Mouse (Mus musculus) heart, postnatal 0 days (tissue): Measurements from ENCODE around the gene Nxt2. TPM values are rescaled to one million over a fixed set of nuclear protein-coding genes. Genes with fewer than 3 reads are reported as not detected.

ENCODE experiments used
- ATAC-seq: fragments of 200-750 bp; cut with Nextera tagmentation; 2 replicates; pipeline ENCODE4 v1.8.0; 2017; ENCODE audit warnings: low read depth, moderate number of reproducible peaks, moderate library complexity; ENCODE audit not compliant: insufficient read depth
- DNase-seq: peaks from one replicate; pipeline ENCODE4 v3.0.0-alpha.2; 2016; ENCODE audit warnings: low spot score
- H3K27ac ChIP-seq: fragments of 300-500 bp; sonication (generic); 2 replicates; pipeline ENCODE4 v1.5.1; 2014; ENCODE audit warnings: low read depth, mild to moderate bottlenecking
- H3K27me3 ChIP-seq: fragments of 300-500 bp; sonication (generic); 2 replicates; pipeline ENCODE4 v1.6.1; 2014; ENCODE audit warnings: low read length, mixed read lengths; ENCODE audit not compliant: control insufficient read depth, insufficient read depth
- H3K36me3 ChIP-seq: fragments of 300-500 bp; sonication (generic); replicated peaks from 2 replicates; pipeline ENCODE4 v1.6.1; 2014; ENCODE audit warnings: low read length, mixed read lengths; ENCODE audit not compliant: control insufficient read depth, insufficient read depth
- H3K4me1 ChIP-seq: fragments of 300-500 bp; sonication (generic); 2 replicates; pipeline ENCODE4 v1.6.1; 2014; ENCODE audit warnings: antibody characterized with exemption; ENCODE audit not compliant: control insufficient read depth, insufficient read depth
- H3K4me2 ChIP-seq: fragments of 300-500 bp; sonication (generic); 2 replicates; pipeline ENCODE4 v1.6.1; 2014; ENCODE audit warnings: low read depth, mild to moderate bottlenecking, low read length, moderate library complexity
- H3K4me3 ChIP-seq: fragments of 300-500 bp; sonication (generic); 2 replicates; pipeline ENCODE4 v1.5.1; 2014; ENCODE audit warnings: low read depth, low read length
- H3K9ac ChIP-seq: fragments of 300-500 bp; sonication (generic); replicated peaks from 2 replicates; pipeline ENCODE4 v1.6.1; 2014; ENCODE audit warnings: low read depth, low read length, mixed read lengths
- H3K9me3 ChIP-seq: fragments of 300-500 bp; sonication (generic); replicated peaks from 2 replicates; pipeline ENCODE4 v1.6.1; 2016; ENCODE audit warnings: low read length; ENCODE audit not compliant: control insufficient read depth
- CTCF ChIP-seq: IDR thresholded peaks from 2 replicates; pipeline ENCODE4 v1.5.1; 2016; ENCODE audit warnings: antibody characterized with exemption, control low read depth, low read depth
- EP300 ChIP-seq: IDR thresholded peaks from 2 replicates; pipeline ENCODE4 v1.6.1; 2016; ENCODE audit warnings: antibody characterized with exemption, low read depth
- WGBS: fragments of 180-500 bp; shearing (Covaris S2); extraction: QIAGEN DNeasy Blood & Tissue Kit; methylation state at CpG from one replicate; pipeline ENCODE4 v1.1.7; 2014; 5-methylcytosine and 5-hydroxymethylcytosine counted together
- polyA plus RNA-seq: library from polyadenylated mRNA; unstranded; fragments of >200 nt; fragmentation: Nextera tagmentation; extraction: Ambion mirVana; gene quantifications from 2 replicates; pipeline ENCODE4 v1.2.1, GENCODE M21; 2015
- total RNA-seq: library from RNA; depleted of rRNA; stranded (reverse); fragments of >200 nt; gene quantifications from 2 replicates; pipeline ENCODE4 v1.2.3, GENCODE M21; 2014; ENCODE audit warnings: low replicate concordance; rRNA removed

Nxt2 gene
- total and polyA plus RNA-seq, 2 experiments from 2014 or later: 6.6 to 8.9 TPM

- H3K4me3 ChIP-seq: no peak overlapping the region
These were observed 49.5 kb downstream of the Nxt2 start for GRCm38 (mm10) chrX:142276031-142276430.

GRCm38 (mm10) chrX:142276573-142276972 is 50.0 kb downstream of the Nxt2 start:
- 38% methylated on average over 3 of the region's 3 CpGs for WGBS
- no peak overlapping the region for H3K4me2 ChIP-seq
- H3K27me3 ChIP-seq: no peaks in the 10 kb centered on the region
- H3K27ac ChIP-seq: no peak overlapping the region
- H3K4me3 ChIP-seq: no peak overlapping the region
- DNase-seq: no peak
- no peaks in the 10 kb centered on the region for H3K4me1 ChIP-seq
- no peak for ATAC-seq
- H3K36me3 ChIP-seq: no peaks in the 10 kb centered on the region
- TF ChIP-seq EP300 (no peak), CTCF (no peak)
- no peak overlapping the region for H3K9ac ChIP-seq
- H3K9me3 ChIP-seq: no peaks in the 10 kb centered on the region

More at GRCm38 (mm10) chrX:142276031-142276430, 49.5 kb downstream of the Nxt2 start:
- H3K4me1 ChIP-seq: no peaks in the 10 kb centered on the region
- no peak for TF ChIP-seq CTCF
- TF ChIP-seq EP300: no peak
- DNase-seq (no peak), ATAC-seq (no peak)
- no peaks in the 10 kb centered on the region for H3K9me3 ChIP-seq
- no peak overlapping the region for H3K27ac ChIP-seq
- H3K4me2 ChIP-seq: no peak overlapping the region
- WGBS: 62% methylated on average over 3 of the region's 3 CpGs
- H3K9ac ChIP-seq: no peak overlapping the region
- H3K27me3 ChIP-seq: no peaks in the 10 kb centered on the region
- H3K36me3 ChIP-seq: no peaks in the 10 kb centered on the region

GRCm38 (mm10) chrX:142285905-142286304 is 59.3 kb downstream of the Nxt2 start:
- no peaks in the 10 kb centered on the region for H3K27me3 ChIP-seq
- no peaks in the 10 kb centered on the region for H3K9me3 ChIP-seq
- H3K4me2 ChIP-seq: no peak overlapping the region
- no peak for DNase-seq
- no peaks in the 10 kb centered on the region for H3K36me3 ChIP-seq
- H3K27ac ChIP-seq: no peak overlapping the region
- H3K9ac ChIP-seq: no peak overlapping the region
- H3K4me3 ChIP-seq: no peak overlapping the region
- 32% methylated on average over 5 of the region's 5 CpGs for WGBS
- no peaks in the 10 kb centered on the region for H3K4me1 ChIP-seq
- TF ChIP-seq CTCF: no peak
- TF ChIP-seq EP300: no peak
- no peak for ATAC-seq

Other genes with a start within 250 kb of the Nxt2 start
- gene Gucy2f, start 29.8 kb upstream of the Nxt2 start, total RNA-seq: not detected in 2 replicates
- gene Gucy2f, start 29.8 kb upstream of the Nxt2 start, polyA plus RNA-seq: not detected in 2 replicates
- 2.8 and 6.5 TPM in 2 replicates for gene Kcne1l, start 79.5 kb downstream of the Nxt2 start, total RNA-seq
- 6.2 and 7.1 TPM in 2 replicates for gene Kcne1l, start 79.5 kb downstream of the Nxt2 start, polyA plus RNA-seq
- 11.0 and 14.3 TPM in 2 replicates for gene Acsl4, start 163.8 kb downstream of the Nxt2 start, total RNA-seq
- 11.7 and 14.0 TPM in 2 replicates for gene Acsl4, start 163.8 kb downstream of the Nxt2 start, polyA plus RNA-seq